Mouse (Mus musculus) testis, postnatal 10 days (tissue): Measurements from ENCODE around the gene Mthfd1l.
A peak's percentile ranks its signal among the peaks of the same experiment; 100 is the strongest.

Source experiments
- DNase-seq: peaks from one replicate; pipeline ENCODE4 v3.0.0; 2021; ENCODE audit warnings: low spot score

The Mthfd1l gene

GRCm38 (mm10) chr10:4083609-4084008 lies 110.7 kb downstream of the Mthfd1l start:
- peak; percentile 56 for DNase-seq

- no peak for DNase-seq
Observed at GRCm38 (mm10) chr10:4084907-4085306, 112.0 kb downstream of the Mthfd1l start.

- no peak for DNase-seq
Observed at GRCm38 (mm10) chr10:4085363-4086141, 112.6 kb downstream of the Mthfd1l start.

GRCm38 (mm10) chr10:4087563-4087962 lies 114.6 kb downstream of the Mthfd1l start:
- no peak for DNase-seq

- peak; percentile 70 for DNase-seq
Observed at GRCm38 (mm10) chr10:4088744-4089414, 116.0 kb downstream of the Mthfd1l start.

GRCm38 (mm10) chr10:4089885-4090284 lies 117.0 kb downstream of the Mthfd1l start:
- DNase-seq = no peak

- DNase-seq = no peak
Observed at GRCm38 (mm10) chr10:4092990-4093389, 120.1 kb downstream of the Mthfd1l start.

- DNase-seq = no peak
Observed at GRCm38 (mm10) chr10:4094093-4094817, 121.3 kb downstream of the Mthfd1l start.

GRCm38 (mm10) chr10:4096151-4096550 lies 123.2 kb downstream of the Mthfd1l start:
- DNase-seq = no peak

- no peak for DNase-seq
Observed at GRCm38 (mm10) chr10:4100007-4100406, 127.1 kb downstream of the Mthfd1l start.

GRCm38 (mm10) chr10:4105676-4106528 lies 133.0 kb downstream of the Mthfd1l start:
- no peak for DNase-seq

- no peak for DNase-seq
Observed at GRCm38 (mm10) chr10:4107661-4108338, 134.9 kb downstream of the Mthfd1l start.

GRCm38 (mm10) chr10:4108462-4108861 lies 135.5 kb downstream of the Mthfd1l start:
- no peak for DNase-seq

GRCm38 (mm10) chr10:4111095-4111794 lies 138.3 kb downstream of the Mthfd1l start:
- no peak for DNase-seq

GRCm38 (mm10) chr10:4111795-4112139 lies 138.8 kb downstream of the Mthfd1l start:
- no peak for DNase-seq

- DNase-seq = no peak
Observed at GRCm38 (mm10) chr10:4112611-4113327, 139.9 kb downstream of the Mthfd1l start.

- no peak for DNase-seq
Observed at GRCm38 (mm10) chr10:4113328-4113658, 140.4 kb downstream of the Mthfd1l start.

- DNase-seq = no peak
Observed at GRCm38 (mm10) chr10:4116653-4117052, 143.7 kb downstream of the Mthfd1l start.

- no peak for DNase-seq
Observed at GRCm38 (mm10) chr10:4117091-4117490, 144.2 kb downstream of the Mthfd1l start.

- DNase-seq = no peak
Observed at GRCm38 (mm10) chr10:4119287-4119686, 146.4 kb downstream of the Mthfd1l start.
